Mouse (Mus musculus): ENCODE data around the gene Zfp628.

Gene Zfp628

GRCm38 (mm10) chr7:4937392-4937791 lies 22.4 kb downstream of the Zfp628 start:
- no peak for DNase-seq (ENCODE audit: low read depth in 1 of 2, low spot score in 2 of 2)

GRCm38 (mm10) chr7:4938456-4938855 lies 23.4 kb downstream of the Zfp628 start:
- peak in 1 of 2 experiments; percentile 69 for DNase-seq (ENCODE audit: low read depth in 1 of 2, low spot score in 2 of 2)

- DNase-seq (ENCODE audit: low read depth in 1 of 2, low spot score in 2 of 2): peak; percentile 36 to 77
These were observed 25.1 kb downstream of the Zfp628 start for GRCm38 (mm10) chr7:4940068-4940479.

DNA sequence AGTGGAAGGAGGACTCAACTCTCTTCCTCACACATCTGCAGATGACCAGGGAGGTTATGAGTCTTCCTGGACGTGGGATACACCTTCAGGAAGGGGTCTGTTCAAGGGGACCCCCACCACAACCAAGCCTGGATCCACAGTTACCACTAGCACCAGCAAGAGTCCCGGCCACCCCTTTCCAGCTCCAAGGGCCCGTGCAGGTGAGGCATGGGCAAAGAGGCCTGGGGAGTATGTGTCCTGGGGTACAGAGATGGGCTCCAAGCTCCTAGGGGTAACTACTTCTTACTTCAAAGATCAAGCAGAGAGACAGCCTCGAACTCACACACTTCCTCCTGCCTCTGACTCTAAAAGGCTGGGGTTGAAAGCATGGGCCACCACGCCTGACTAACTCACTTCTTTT lies 27.7 kb downstream of the Zfp628 start:
- DNase-seq (ENCODE audit: low read depth in 1 of 2, low spot score in 2 of 2): no peak

DNA sequence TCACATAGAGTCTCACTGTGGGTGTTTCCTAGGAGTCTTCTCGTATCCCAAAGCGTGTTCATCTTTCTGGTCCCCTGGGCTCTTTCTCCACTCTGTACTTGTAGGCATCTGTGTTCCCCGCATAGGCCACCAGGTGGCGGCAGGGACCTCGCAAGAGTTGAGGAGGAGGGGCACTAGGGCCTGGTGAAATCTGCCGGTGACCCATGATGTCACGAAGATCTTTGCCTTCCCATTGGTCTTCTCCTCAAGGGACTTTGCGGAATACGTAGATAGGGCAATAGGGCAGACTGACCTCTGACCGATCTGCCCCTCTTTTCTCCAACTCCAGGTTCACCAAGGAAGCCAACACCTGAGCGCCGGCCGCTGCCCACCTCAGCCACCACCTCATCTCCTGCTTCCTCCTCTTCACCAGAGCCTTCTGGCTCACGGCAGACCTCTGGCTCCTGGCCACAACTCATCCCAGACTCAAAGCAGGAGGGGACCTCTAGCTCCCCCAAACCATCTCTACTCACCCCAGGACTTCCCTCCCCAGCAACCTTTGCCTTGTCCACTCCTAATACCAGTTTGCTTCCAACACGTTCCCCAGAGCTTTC lies 28.3 kb downstream of the Zfp628 start:
- peak; percentile 84 to 91 for DNase-seq (ENCODE audit: low read depth in 1 of 2, low spot score in 2 of 2)

GRCm38 (mm10) chr7:4947855-4948254 lies 32.8 kb downstream of the Zfp628 start:
- DNase-seq (ENCODE audit: low read depth in 1 of 2, low spot score in 2 of 2): no peak

DNA sequence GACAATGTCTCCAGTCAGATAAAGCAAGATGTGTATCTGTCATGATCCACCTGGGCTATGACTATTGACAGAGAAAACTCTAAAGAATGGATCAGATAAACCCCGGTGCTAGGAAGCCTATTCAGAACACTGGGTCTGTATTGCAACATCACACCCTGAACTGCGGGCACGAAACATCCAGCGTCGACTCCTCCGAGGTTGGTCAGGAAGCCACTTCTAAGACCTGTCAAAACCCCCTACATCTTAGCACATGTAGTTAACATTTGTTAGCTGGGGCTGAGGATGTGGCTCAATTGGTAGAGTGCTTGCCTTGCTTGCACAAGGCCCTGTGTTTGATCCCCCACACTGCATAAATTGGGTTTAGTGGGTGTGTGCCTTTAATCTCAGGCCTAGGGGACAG lies 33.4 kb downstream of the Zfp628 start:
- no peak for DNase-seq (ENCODE audit: low read depth in 1 of 2, low spot score in 2 of 2)

DNA sequence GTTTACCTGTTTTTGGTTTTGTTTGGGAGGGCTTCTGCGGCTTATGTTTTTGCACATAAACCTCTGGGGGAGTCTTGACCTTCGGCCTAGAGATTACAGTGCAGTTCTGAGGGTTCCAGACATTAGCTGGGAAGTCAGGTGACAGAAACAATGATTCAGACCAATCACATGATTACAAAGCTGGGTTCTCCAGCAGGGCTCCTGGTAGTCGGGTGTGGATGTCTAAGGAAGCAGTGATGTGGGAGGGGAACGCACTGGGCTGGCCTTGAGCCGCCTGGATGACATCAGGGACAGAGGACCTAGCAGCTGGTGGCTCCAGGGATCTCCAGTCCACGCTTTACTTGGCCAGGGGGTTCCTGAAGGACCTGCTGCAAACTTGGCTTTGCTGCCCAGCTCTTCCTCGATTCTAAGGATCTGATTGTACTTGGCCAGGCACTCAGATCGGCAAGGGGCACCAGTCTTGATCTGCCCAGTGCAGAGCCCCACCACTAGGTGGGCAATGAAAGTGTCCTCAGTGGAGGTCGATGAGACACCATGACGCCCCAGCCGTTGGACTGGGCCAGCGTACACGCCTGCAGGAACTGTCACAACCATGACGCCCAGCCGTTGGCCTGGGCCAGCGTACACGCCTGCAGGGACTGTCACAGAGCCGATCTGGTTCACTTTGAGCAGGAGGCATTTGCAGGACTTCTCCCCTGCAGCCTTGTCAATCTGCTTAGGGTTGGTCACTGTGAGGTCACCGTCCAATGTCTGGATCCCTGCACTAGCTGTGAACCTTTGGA lies 35.7 kb downstream of the Zfp628 start:
- DNase-seq (ENCODE audit: low read depth in 1 of 2, low spot score in 2 of 2): no peak

DNA sequence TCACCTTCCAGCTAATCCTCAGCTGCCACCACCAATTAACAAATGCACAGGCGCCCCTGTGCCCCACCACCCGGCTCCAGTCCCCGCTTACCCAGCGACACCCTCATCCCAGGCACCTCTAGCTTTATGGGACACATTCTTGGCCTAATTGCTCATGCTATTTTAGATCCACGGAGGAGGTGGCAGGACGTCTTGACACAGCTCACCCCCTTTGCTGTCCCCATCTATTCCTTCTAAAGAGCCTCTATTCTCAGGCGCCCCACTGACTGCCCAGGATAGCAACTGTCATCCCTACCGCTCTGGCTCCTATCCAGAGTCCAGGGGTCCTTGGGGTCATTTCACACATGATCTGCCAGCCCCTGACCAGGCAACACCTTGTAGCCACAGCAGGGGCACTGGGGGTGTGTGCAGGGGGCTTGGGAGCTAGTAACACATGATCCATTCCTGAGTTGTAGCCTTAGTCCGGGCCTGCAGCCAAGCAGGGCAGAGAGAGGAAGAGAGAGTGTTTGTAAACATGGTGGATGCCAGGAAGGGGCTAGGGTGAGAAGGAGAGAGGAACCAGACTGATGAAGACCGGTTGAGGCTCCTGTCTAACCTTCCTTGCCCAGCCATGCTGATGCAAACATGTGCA lies 38.9 kb downstream of the Zfp628 start:
- DNase-seq (ENCODE audit: low read depth in 1 of 2, low spot score in 2 of 2): no peak

DNA sequence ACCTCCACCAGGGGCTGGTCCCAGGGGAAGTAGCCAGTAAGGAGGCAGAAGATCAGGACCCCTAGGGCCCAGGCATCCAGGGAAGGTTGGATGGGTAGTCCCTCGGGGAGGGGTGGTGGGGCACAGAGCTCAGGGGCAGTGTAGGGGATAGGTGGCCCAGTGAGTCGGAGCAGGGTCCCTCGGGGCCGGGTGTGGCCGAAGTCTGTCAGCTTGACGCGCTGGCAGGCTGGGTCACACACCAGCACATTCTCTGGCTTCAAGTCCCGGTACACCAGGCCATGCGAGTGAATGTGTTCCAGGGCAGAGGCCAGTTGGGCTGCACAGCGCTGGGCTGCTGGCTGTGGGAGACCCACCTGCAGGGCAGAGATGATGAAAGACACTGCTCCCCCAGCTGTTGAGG lies 42.3 kb downstream of the Zfp628 start:
- DNase-seq (ENCODE audit: low read depth in 1 of 2, low spot score in 2 of 2): no peak

GRCm38 (mm10) chr7:4963527-4963926 lies 48.5 kb downstream of the Zfp628 start:
- DNase-seq (ENCODE audit: low read depth in 1 of 2, low spot score in 2 of 2): no peak

GRCm38 (mm10) chr7:4964272-4964671 lies 49.3 kb downstream of the Zfp628 start, which contains the start of gene Sbk2:
TSS of gene Sbk2 (minus strand) at chr7:4964406.
- peak in 1 of 2 experiments; percentile 36 for DNase-seq (ENCODE audit: low read depth in 1 of 2, low spot score in 2 of 2)

DNA sequence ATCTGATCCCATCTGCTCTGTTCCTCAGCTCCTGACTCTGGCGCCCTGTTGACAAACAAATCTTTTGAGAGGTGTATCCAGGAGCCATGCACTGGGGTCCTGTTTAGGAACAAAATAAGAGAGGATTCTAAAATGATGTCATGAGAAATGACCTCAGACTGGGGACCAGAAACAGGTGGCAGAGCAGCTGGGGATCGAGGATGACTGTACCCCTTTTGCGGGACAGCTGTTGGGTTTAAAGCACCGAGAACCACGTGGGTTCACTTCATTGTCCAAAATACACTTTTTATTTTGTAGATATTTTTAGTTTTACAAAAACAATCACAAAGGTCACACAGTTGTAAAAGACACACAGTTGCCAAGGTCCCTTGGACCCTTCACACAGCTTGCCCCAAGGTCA lies 50.0 kb downstream of the Zfp628 start:
- no peak for DNase-seq (ENCODE audit: low read depth in 1 of 2, low spot score in 2 of 2)

DNA sequence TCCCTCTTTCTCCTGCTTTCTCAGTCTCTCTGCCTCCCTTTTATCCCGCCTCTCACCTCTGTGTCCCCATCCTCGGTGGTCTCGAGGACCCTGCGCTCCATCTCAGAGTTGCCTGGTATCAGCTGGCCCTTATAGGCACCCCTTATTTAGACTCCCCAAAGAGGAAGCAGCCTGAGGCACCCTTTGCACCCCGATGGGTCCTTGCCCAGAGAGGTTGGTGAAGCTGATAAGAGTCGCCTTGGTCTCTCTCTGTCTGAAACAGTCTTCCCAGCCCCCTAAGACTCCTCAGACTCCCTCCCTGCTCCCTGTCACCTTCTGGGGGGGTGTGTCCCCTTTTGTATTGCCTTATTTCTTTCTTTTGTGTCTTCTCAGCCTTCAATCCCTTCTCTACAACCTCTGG lies 56.1 kb downstream of the Zfp628 start, which contains the start of gene Sbk3:
Sbk3 (minus strand) TSS at position 101 of the 400 bp plus-strand sequence.
- DNase-seq (ENCODE audit: low read depth in 1 of 2, low spot score in 2 of 2): no peak

All from monocyte, adult 2 months (primary cell).